Mouse (Mus musculus) ES-Bruce4 (cell line): ENCODE measurements at regions not wholly inside any gene's neighbourhood (a gene's known extent, or its start where the extent isn't known, plus 50 kb on each side); places are given as distances from the start of the nearest gene placed in this dataset.
"Not testable (repeated sequence)": the region's sequence is repeated elsewhere in the genome, so short reads cannot be mapped to it uniquely, and the experiment has no call there.

Source experiments
- H3K27ac ChIP-seq: 2 replicates; pipeline ENCODE4 v1.5.1; 2012; ENCODE audit warnings: low read length, inconsistent platforms; ENCODE audit not compliant: insufficient read depth
- H3K27me3 ChIP-seq: 2 replicates; pipeline ENCODE4 v1.6.1; 2012; ENCODE audit warnings: mild to moderate bottlenecking, low read length, inconsistent platforms; ENCODE audit not compliant: control insufficient read depth, poor library complexity, insufficient read depth, severe bottlenecking
- H3K36me3 ChIP-seq: 2 replicates; pipeline ENCODE4 v1.6.1; 2012; ENCODE audit warnings: inconsistent platforms, mild to moderate bottlenecking, low read length, moderate library complexity; ENCODE audit not compliant: control insufficient read depth, poor library complexity, insufficient read depth, severe bottlenecking
- H3K4me1 ChIP-seq: one replicate; pipeline ENCODE4 v1.8.1; 2011; ENCODE audit warnings: low read length; ENCODE audit not compliant: control insufficient read depth, insufficient read depth
- H3K4me3 ChIP-seq: 2 replicates; pipeline ENCODE4 v1.5.1; 2011; ENCODE audit warnings: low read depth, mild to moderate bottlenecking, low read length
- H3K9ac ChIP-seq: 2 replicates; pipeline ENCODE4 v1.6.1; 2012; ENCODE audit warnings: low read depth, mild to moderate bottlenecking, inconsistent platforms; ENCODE audit not compliant: poor library complexity, severe bottlenecking
- H3K9me3 ChIP-seq: replicated peaks from 2 replicates; pipeline ENCODE4 v1.6.1; 2012; ENCODE audit warnings: mild to moderate bottlenecking, low read length, inconsistent platforms; ENCODE audit not compliant: control insufficient read depth, poor library complexity, insufficient read depth, severe bottlenecking
- CTCF ChIP-seq: IDR thresholded peaks from one replicate; pipeline ENCODE4 v1.8.1; 2011; ENCODE audit warnings: low read depth, low read length
- EP300 ChIP-seq: IDR thresholded peaks from 2 replicates; pipeline ENCODE4 v1.6.1; 2011; ENCODE audit warnings: low read depth, low read length; ENCODE audit not compliant: insufficient read depth
- POLR2A ChIP-seq: IDR thresholded peaks from one replicate; pipeline ENCODE4 v1.8.1; 2011; ENCODE audit warnings: low read length; ENCODE audit not compliant: insufficient read depth

DNA sequence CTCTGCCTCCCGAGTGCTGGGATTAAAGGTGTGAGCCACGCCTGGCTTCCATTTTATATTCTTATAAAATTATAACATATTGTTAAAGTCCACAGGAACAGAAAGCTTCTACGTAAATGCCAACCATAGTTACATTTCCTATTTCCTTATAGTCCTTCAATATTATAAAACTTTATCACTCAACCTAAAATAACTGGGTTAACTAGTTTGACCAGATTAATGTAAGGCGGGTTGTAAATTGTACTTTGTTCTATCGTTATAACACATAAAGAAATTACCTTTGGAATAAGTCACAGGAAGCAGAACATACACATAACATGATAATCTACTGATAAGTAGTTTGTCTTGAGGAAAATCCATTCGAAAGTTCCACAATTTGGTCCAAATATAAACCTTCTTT lies 251.6 kb downstream of the Nfkbiz start:
- Histone ChIP-seq H3K9ac (no peak overlapping the region), H3K4me3 (no peak overlapping the region), H3K9me3 (no peaks in the 10 kb centered on the region), H3K27me3 (no peaks in the 10 kb centered on the region), H3K36me3 (no peaks in the 10 kb centered on the region), H3K27ac (no peak overlapping the region), H3K4me1 (no peaks in the 10 kb centered on the region)
- no peak for TF ChIP-seq CTCF
- no peak for TF ChIP-seq EP300
- no peak for TF ChIP-seq POLR2A

- H3K9me3 ChIP-seq, result no peaks in the 10 kb centered on the region
- no peak for TF ChIP-seq EP300
- no peak for TF ChIP-seq POLR2A
- no peak for TF ChIP-seq CTCF
- H3K4me3 ChIP-seq, result no peak overlapping the region
- H3K36me3 ChIP-seq, result no peaks in the 10 kb centered on the region
- H3K4me1 ChIP-seq, result no peaks in the 10 kb centered on the region
- H3K27ac ChIP-seq, result no peak overlapping the region
- no peak overlapping the region for H3K9ac ChIP-seq
- no peaks in the 10 kb centered on the region for H3K27me3 ChIP-seq
These were observed 255.8 kb downstream of the Nfkbiz start for GRCm38 (mm10) chr16:55582906-55583305.

DNA sequence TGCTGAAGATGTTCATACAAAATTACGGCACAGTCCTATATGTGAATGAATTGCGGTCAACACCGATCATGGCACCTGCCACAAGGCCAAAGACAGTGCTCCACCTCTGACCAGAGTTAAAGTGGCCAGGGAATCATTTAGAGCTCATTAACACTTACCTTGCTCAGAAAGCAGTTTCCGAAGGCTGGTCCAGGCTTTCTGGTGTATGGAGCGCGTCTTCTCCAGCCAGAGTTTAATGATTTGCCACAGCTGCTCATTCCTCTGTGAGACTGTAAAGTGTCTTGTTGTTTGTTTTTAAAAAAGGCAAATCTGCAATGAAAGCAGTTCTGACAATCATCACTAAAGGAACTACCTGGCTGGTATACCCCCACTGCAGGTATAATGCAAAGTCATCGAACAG lies 256.7 kb downstream of the Nfkbiz start:
- no peak overlapping the region for H3K9ac ChIP-seq
- no peaks in the 10 kb centered on the region for H3K9me3 ChIP-seq
- no peak overlapping the region for H3K4me3 ChIP-seq
- TF ChIP-seq CTCF, result no peak
- TF ChIP-seq EP300, result no peak
- TF ChIP-seq POLR2A, result no peak
- H3K36me3 ChIP-seq, result no peaks in the 10 kb centered on the region
- H3K27me3 ChIP-seq, result no peaks in the 10 kb centered on the region
- no peaks in the 10 kb centered on the region for H3K4me1 ChIP-seq
- H3K27ac ChIP-seq, result no peak overlapping the region

DNA sequence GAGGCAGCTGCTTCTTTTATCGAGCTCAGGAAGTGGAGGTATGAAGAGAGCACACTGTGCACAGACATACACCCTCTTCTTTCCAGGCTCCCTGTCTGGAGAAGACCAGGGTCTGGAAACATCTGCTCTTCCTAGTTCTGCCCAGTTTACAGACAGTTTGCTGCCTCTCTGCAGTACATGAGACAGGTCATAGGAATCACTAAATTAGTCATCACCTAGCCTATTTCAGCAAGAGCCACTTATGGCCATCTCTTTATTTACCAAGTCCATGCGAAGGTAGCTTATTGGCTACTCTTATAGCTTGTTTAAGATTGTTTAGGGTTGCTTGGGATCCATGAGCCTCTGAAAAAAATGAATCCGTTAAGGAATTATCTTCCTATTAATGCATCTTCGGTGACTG lies 257.9 kb downstream of the Nfkbiz start:
- TF ChIP-seq EP300 (no peak), POLR2A (no peak), CTCF (no peak)
- no peaks in the 10 kb centered on the region for H3K27me3 ChIP-seq
- H3K9me3 ChIP-seq, result no peaks in the 10 kb centered on the region
- no peaks in the 10 kb centered on the region for H3K36me3 ChIP-seq
- no peaks in the 10 kb centered on the region for H3K4me1 ChIP-seq
- no peak overlapping the region for H3K4me3 ChIP-seq
- H3K9ac ChIP-seq, result no peak overlapping the region
- H3K27ac ChIP-seq, result no peak overlapping the region

- TF ChIP-seq POLR2A, result no peak
- TF ChIP-seq CTCF, result no peak
- TF ChIP-seq EP300, result no peak
- Histone ChIP-seq H3K4me1 (no peaks in the 10 kb centered on the region), H3K27ac (no peak overlapping the region), H3K9ac (no peak overlapping the region), H3K36me3 (no peaks in the 10 kb centered on the region), H3K27me3 (no peaks in the 10 kb centered on the region), H3K4me3 (no peak overlapping the region), H3K9me3 (no peaks in the 10 kb centered on the region)
These were observed 260.0 kb downstream of the Nfkbiz start for GRCm38 (mm10) chr16:55578686-55579085.

DNA sequence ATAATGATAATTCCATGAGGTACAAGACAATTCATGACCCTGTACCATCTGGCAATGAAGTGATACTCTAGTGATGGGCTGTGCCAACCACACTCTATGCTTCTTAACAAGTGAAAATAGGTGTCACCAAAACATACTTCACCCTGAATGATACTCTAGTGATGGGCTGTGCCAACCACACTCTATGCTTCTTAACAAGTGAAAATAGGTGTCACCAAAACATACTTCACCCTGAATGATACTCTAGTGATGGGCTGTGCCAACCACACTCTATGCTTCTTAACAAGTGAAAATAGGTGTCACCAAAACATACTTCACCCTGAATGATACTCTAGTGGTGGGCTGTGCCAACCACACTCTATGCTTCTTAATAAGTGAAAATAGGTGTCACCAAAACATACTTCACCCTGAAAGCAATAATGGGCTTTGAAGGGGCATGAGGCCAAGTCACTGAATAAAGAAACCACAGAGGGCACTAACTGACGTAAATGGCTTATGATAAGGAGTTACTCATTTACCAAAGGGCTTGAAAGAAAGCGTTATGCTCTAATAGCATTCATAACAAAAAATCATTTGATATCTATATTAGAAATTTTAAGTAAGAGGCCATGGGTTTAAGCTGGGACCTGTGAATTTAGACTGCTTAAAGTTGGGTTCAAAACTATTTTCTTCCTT lies 263.0 kb downstream of the Nfkbiz start:
- H3K27me3 ChIP-seq, H3K4me3 ChIP-seq, H3K27ac ChIP-seq, H3K4me1 ChIP-seq, H3K36me3 ChIP-seq, H3K9ac ChIP-seq, H3K9me3 ChIP-seq: not testable (repeated sequence)
